Mouse (Mus musculus): Measurements from ENCODE around the gene Taf4.

- no peak for TF ChIP-seq CTCF (IDR thresholded peaks at IDR 0.05)
- TF ChIP-seq POLR2A (IDR thresholded peaks at IDR 0.05; ENCODE audit: insufficient read depth, low read depth, low read length), result no peak
- TF ChIP-seq EP300 (IDR thresholded peaks at IDR 0.05; ENCODE audit: insufficient read depth, low read depth, low read length), result peak; percentile 77
Measured at GRCm38 (mm10) chr2:179973871-179974628, 2.4 kb downstream of the Taf4 start.
